Mouse (Mus musculus) midbrain, postnatal 0 days (tissue): Measurements from ENCODE around the gene Osbpl3. TPM values are rescaled to one million over a fixed set of nuclear protein-coding genes. Genes with fewer than 3 reads are reported as not detected.

Experiments
- ATAC-seq: fragments of 200-750 bp; cut with Nextera tagmentation; 2 replicates; pipeline ENCODE4 v1.8.0; 2017; ENCODE audit warnings: moderate number of reproducible peaks, mild to moderate bottlenecking, moderate TSS enrichment, moderate library complexity; ENCODE audit not compliant: low FRiP score
- DNase-seq: peaks from one replicate; pipeline ENCODE4 v3.0.0-alpha.2; 2015; ENCODE audit warnings: low spot score
- H3K27ac ChIP-seq: fragments of 300-500 bp; sonication (generic); 2 replicates; pipeline ENCODE4 v1.5.1; 2014; ENCODE audit warnings: low read depth, mild to moderate bottlenecking, low read length, mixed read lengths
- H3K27me3 ChIP-seq: fragments of 300-500 bp; sonication (generic); 2 replicates; pipeline ENCODE4 v1.6.1; 2014; ENCODE audit warnings: low read length, control low read depth, mixed read lengths; ENCODE audit not compliant: insufficient read depth
- H3K36me3 ChIP-seq: fragments of 300-500 bp; sonication (generic); 2 replicates; pipeline ENCODE4 v1.6.1; 2014; ENCODE audit warnings: low read length, control low read depth, mixed read lengths; ENCODE audit not compliant: insufficient read depth
- H3K4me1 ChIP-seq: fragments of 300-500 bp; sonication (generic); 2 replicates; pipeline ENCODE4 v1.6.1; 2014; ENCODE audit warnings: mild to moderate bottlenecking, control low read depth, antibody characterized with exemption, low read length, mixed read lengths; ENCODE audit not compliant: insufficient read depth
- H3K4me2 ChIP-seq: fragments of 300-500 bp; sonication (generic); 2 replicates; pipeline ENCODE4 v1.6.1; 2014; ENCODE audit warnings: low read depth, mild to moderate bottlenecking, low read length, mixed read lengths; ENCODE audit not compliant: poor library complexity, severe bottlenecking
- H3K4me3 ChIP-seq: fragments of 300-500 bp; sonication (generic); 2 replicates; pipeline ENCODE4 v1.5.1; 2014; ENCODE audit warnings: low read depth, mild to moderate bottlenecking, low read length, moderate library complexity
- H3K9ac ChIP-seq: fragments of 300-500 bp; sonication (generic); replicated peaks from 2 replicates; pipeline ENCODE4 v1.6.1; 2014; ENCODE audit warnings: mild to moderate bottlenecking, low read length, moderate library complexity, mixed read lengths; ENCODE audit not compliant: poor library complexity, severe bottlenecking
- H3K9me3 ChIP-seq: fragments of 300-500 bp; sonication (generic); 2 replicates; pipeline ENCODE4 v1.6.1; 2016; ENCODE audit warnings: low read length, control low read depth
- CTCF ChIP-seq: IDR thresholded peaks from 2 replicates; pipeline ENCODE4 v1.5.1; 2016; ENCODE audit warnings: antibody characterized with exemption, mild to moderate bottlenecking
- WGBS: fragments of 180-500 bp; shearing (Covaris S2); extraction: QIAGEN DNeasy Blood & Tissue Kit; methylation state at CpG from one replicate; pipeline ENCODE4 v1.1.7; 2014; 5-methylcytosine and 5-hydroxymethylcytosine counted together
- polyA plus RNA-seq: library from polyadenylated mRNA; unstranded; fragments of >200 nt; fragmentation: Nextera tagmentation; extraction: Ambion mirVana; gene quantifications from 2 replicates; pipeline ENCODE4 v1.2.1, GENCODE M21; 2015
- total RNA-seq: library from RNA; depleted of rRNA; stranded (reverse); fragments of >200 nt; gene quantifications from 2 replicates; pipeline ENCODE4 v1.2.3, GENCODE M21; 2014

Gene Osbpl3
- total and polyA plus RNA-seq, 2 experiments from 2014 or later = 5.5 to 9.5 TPM

DNA sequence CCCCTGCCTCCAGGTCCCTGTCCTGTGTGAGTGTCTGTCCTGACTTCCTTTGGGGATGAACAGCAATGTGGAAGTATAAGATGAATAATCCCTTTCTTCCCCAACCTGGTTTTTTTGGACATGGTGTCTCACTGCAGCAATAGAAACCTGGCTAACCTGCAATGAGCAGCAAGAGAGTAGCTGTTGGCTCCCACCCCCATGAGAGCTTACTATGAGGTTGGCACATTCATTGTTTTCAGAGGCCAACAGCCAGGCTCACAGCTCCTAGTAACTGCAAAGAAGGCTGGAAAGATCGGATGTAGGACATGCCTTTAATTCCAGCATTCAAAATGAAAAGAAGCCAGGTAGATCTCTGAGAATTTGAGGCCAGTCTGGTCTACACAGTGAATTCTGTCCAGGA is 182.6 kb downstream of the Osbpl3 start:
- 51% methylated on average over 1 of the region's 1 CpGs for WGBS
- H3K36me3 ChIP-seq = no peaks in the 10 kb centered on the region

DNA sequence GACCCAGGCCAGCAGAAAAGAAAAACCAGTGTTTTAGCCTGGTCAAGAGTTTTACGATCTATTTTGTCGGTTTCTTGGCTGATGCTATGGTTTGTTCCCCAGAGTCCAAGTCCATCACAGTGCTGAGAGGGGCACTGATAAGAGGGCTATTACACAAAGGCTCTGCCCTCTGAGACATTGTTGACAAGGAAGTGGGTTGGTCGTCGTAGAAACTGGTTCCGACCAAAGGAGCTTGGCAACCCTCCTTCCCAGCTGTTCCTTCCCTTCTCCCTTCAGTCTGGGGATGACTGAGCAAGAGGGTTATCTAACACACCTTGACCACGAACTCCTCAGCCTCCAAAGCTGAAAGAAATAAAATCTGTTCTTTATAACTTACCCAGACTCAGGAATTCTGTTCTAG is 192.3 kb downstream of the Osbpl3 start, which contains the start of gene Gsdme:
TSS of gene Gsdme (minus strand) at position 193 of the 400 bp plus-strand sequence.
- no peak for TF ChIP-seq CTCF
- Histone ChIP-seq H3K4me2 (no peak within 1 kb of the TSS), H3K4me3 (no peak within 1 kb of the TSS), H3K36me3 (no peaks in the 10 kb centered on the region), H3K9me3 (no peaks in the 10 kb centered on the region), H3K4me1 (peaks cover 4% of the 10 kb centered on the region; the same call in 1 of the 2 replicates), H3K27me3 (no peaks in the 10 kb centered on the region), H3K9ac (no peak within 1 kb of the TSS), H3K27ac (no peak within 1 kb of the TSS)
- 84% methylated on average over 6 of the region's 6 CpGs for WGBS
- no peak for ATAC-seq
- DNase-seq = no peak

More for the DNA sequence above, 182.6 kb downstream of the Osbpl3 start:
- Histone ChIP-seq H3K27me3 (no peaks in the 10 kb centered on the region), H3K27ac (no peak overlapping the region), H3K4me1 (no peaks in the 10 kb centered on the region), H3K9me3 (no peaks in the 10 kb centered on the region), H3K9ac (no peak overlapping the region), H3K4me2 (no peak overlapping the region), H3K4me3 (no peak overlapping the region)
- no peak for DNase-seq
- no peak for ATAC-seq
- TF ChIP-seq CTCF = no peak

DNA sequence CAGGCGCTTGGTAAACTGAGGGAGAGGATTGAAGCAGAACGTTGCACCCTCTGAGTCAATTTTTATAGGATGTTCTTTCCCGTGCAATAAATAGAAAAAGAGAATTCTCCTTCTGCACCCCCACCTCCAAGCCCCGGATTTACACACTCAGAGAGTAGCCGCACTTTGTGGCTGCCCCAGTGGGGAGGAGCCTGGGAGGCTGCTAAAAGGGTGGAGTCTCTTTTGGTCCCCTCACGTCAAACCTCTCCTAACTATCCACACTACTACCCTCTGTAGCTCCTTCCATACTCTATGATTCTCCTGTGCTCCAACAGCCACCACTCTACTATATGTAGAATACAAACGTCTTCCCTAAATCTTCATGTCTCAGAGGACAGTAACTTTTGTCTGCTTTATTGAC is 193.7 kb downstream of the Osbpl3 start:
- H3K36me3 ChIP-seq = no peaks in the 10 kb centered on the region
- H3K9ac ChIP-seq = peak overlapping the region; percentile 70; the same call in 1 of the 2 replicates
- H3K4me2 ChIP-seq = peak overlapping the region; percentile 78
- 22% methylated on average over 7 of the region's 7 CpGs for WGBS
- no peaks in the 10 kb centered on the region for H3K9me3 ChIP-seq
- peak overlapping the region; percentile 79; the same call in 1 of the 2 replicates for H3K27ac ChIP-seq
- DNase-seq = no peak
- peaks cover 4% of the 10 kb centered on the region; the same call in 1 of the 2 replicates for H3K4me1 ChIP-seq
- H3K27me3 ChIP-seq = no peaks in the 10 kb centered on the region
- no peak for TF ChIP-seq CTCF
- H3K4me3 ChIP-seq = peak overlapping the region; percentile 53
- peak; percentile 17; the same call in 1 of the 2 replicates for ATAC-seq

DNA sequence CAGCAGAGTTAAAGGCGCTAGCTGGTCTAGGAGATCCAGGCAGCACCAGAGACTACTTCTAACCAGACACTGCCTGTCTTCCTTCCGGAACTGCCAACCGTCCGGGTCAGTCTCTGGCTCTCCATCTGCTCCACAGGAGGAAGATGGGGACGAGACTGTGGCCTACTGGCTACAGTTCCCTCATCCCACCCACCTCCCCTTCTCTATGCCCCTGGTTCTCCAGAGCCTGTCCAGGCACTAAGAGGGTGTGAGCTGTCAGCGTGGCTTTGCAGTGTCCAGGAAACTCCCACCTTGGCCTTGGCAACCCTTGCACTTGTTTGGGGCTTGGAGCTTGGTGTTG is 194.1 kb downstream of the Osbpl3 start:
- Histone ChIP-seq H3K4me2 (peak overlapping the region; percentile 78), H3K9ac (peak overlapping the region; percentile 70), H3K27ac (peak overlapping the region; percentile 79), H3K27me3 (no peaks in the 10 kb centered on the region), H3K36me3 (no peaks in the 10 kb centered on the region), H3K9me3 (no peaks in the 10 kb centered on the region), H3K4me3 (peak overlapping the region; percentile 53), H3K4me1 (peaks cover 4% of the 10 kb centered on the region; the same call in 1 of the 2 replicates)
- no peak for DNase-seq
- WGBS = under 1% methylated on average over 6 of the region's 6 CpGs
- no peak; the same call in 1 of the 2 replicates for ATAC-seq
- TF ChIP-seq CTCF = no peak

DNA sequence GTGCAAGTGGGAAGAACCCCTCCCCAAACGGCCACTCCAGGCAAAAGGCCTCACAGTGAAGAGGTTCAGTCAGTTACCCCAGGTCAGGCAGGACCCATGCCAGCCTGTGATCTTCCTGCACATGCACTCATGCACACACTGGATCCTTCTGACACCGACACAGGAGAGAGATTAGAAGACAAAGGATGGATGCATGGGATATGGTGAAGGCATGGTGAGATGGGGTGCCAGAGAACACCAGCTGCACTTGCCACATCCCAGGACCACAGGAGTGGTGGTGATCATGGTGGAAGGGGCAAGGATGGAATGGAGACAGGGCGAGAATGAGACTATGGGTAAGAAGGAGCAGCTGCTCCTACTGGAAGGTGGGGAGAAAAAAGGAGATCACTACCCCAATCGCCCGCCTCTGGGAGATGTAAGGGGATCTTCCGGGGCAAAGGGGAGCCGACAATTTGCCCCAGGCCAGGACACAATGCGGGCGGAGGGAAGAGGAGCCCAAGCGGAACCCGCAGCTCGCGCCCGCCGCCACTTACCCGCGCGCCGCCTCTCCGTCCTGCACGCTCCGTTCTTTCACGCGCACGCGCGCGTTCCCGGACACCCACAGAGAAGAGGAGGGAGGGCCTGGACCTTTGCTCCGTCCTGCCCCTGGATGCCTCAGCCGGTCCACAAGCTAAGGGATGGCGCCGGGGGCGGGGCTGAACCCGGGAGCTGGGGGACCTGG is 194.6 kb downstream of the Osbpl3 start:
- H3K27ac ChIP-seq = peak overlapping the region; percentile 79
- H3K9ac ChIP-seq = peak overlapping the region; percentile 70
- peak; percentile 92 for ATAC-seq
- WGBS = 2% methylated on average over 35 of the region's 35 CpGs
- no peak for TF ChIP-seq CTCF
- peaks cover 4% of the 10 kb centered on the region; the same call in 1 of the 2 replicates for H3K4me1 ChIP-seq
- peak; percentile 85 for DNase-seq
- H3K36me3 ChIP-seq = no peaks in the 10 kb centered on the region
- H3K9me3 ChIP-seq = no peaks in the 10 kb centered on the region
- H3K27me3 ChIP-seq = no peaks in the 10 kb centered on the region
- peak overlapping the region; percentile 53 for H3K4me3 ChIP-seq
- peak overlapping the region; percentile 78 for H3K4me2 ChIP-seq

DNA sequence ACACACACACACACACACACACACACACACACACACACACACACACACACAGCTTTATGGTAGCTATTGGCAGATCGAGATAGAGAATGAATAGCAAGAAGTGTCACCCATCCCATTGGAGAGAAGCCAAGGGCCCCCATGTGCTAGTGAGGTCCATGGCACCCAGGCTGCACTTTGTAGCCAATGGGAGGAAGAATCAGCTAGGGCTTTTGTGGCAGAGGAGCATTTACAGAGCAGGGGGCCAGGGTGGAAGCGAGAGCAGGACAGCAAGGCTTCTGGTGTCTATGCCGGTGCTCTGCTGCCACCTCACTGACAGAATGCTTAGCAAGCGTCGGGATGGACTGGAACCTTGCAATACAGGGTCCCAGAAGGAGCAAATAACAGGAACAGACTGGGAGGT is 200.6 kb downstream of the Osbpl3 start:
- no peak overlapping the region for H3K9ac ChIP-seq
- no peak overlapping the region for H3K4me3 ChIP-seq
- 72% methylated on average over 5 of the region's 5 CpGs for WGBS
- no peaks in the 10 kb centered on the region; the same call in 1 of the 2 replicates for H3K4me1 ChIP-seq
- no peak overlapping the region for H3K4me2 ChIP-seq
- DNase-seq (no peak), ATAC-seq (no peak)
- H3K27me3 ChIP-seq = no peaks in the 10 kb centered on the region
- H3K9me3 ChIP-seq = no peaks in the 10 kb centered on the region
- no peak overlapping the region for H3K27ac ChIP-seq
- no peak for TF ChIP-seq CTCF
- H3K36me3 ChIP-seq = no peaks in the 10 kb centered on the region
